Mouse (Mus musculus) kidney, postnatal 0 days (tissue): ENCODE results near the gene Eml1. TPM values are rescaled to one million over a fixed set of nuclear protein-coding genes. Genes with fewer than 3 reads are reported as not detected.

Experiments
- ATAC-seq: fragments of 200-750 bp; cut with Nextera tagmentation; replicated peaks from 2 replicates; pipeline ENCODE4 v1.8.0; 2017; ENCODE audit warnings: low read depth, moderate number of reproducible peaks, moderate TSS enrichment, moderate library complexity; ENCODE audit not compliant: low FRiP score
- DNase-seq: peaks from one replicate; pipeline ENCODE4 v3.0.0-alpha.2; 2016; ENCODE audit warnings: low spot score
- H3K27ac ChIP-seq: fragments of 300-500 bp; sonication (generic); 2 replicates; pipeline ENCODE4 v1.5.1; 2014; ENCODE audit warnings: mild to moderate bottlenecking
- H3K27me3 ChIP-seq: fragments of 300-500 bp; sonication (generic); 2 replicates; pipeline ENCODE4 v1.6.1; 2014; ENCODE audit warnings: low read length, mixed read lengths; ENCODE audit not compliant: insufficient read depth
- H3K36me3 ChIP-seq: fragments of 300-500 bp; sonication (generic); 2 replicates; pipeline ENCODE4 v1.6.1; 2014; ENCODE audit warnings: low read length, mixed read lengths; ENCODE audit not compliant: insufficient read depth
- H3K4me1 ChIP-seq: fragments of 300-500 bp; sonication (generic); replicated peaks from 2 replicates; pipeline ENCODE4 v1.6.1; 2014; ENCODE audit warnings: antibody characterized with exemption, low read length, mixed read lengths; ENCODE audit not compliant: insufficient read depth
- H3K4me2 ChIP-seq: fragments of 300-500 bp; sonication (generic); 2 replicates; pipeline ENCODE4 v1.6.1; 2014; ENCODE audit warnings: mild to moderate bottlenecking, low read length, moderate library complexity, mixed read lengths
- H3K4me3 ChIP-seq: fragments of 300-500 bp; sonication (generic); replicated peaks from 2 replicates; pipeline ENCODE4 v1.5.1; 2014; ENCODE audit warnings: low read depth, low read length
- H3K9ac ChIP-seq: fragments of 300-500 bp; sonication (generic); 2 replicates; pipeline ENCODE4 v1.6.1; 2014; ENCODE audit warnings: low read depth, low read length
- H3K9me3 ChIP-seq: fragments of 300-500 bp; sonication (generic); replicated peaks from 2 replicates; pipeline ENCODE4 v1.6.1; 2016; ENCODE audit warnings: low read length, inconsistent platforms, mixed read lengths
- CTCF ChIP-seq: IDR thresholded peaks from 2 replicates; pipeline ENCODE4 v1.5.1; 2016; ENCODE audit warnings: antibody characterized with exemption, low read depth, mild to moderate bottlenecking, moderate library complexity
- WGBS: fragments of 180-500 bp; shearing (Covaris S2); extraction: QIAGEN DNeasy Blood & Tissue Kit; methylation state at CpG from one replicate; pipeline ENCODE4 v1.1.7; 2014; 5-methylcytosine and 5-hydroxymethylcytosine counted together
- polyA plus RNA-seq: library from polyadenylated mRNA; unstranded; fragments of >200 nt; fragmentation: Nextera tagmentation; extraction: Ambion mirVana; gene quantifications from 2 replicates; pipeline ENCODE4 v1.2.1, GENCODE M21; 2015

Gene Eml1
- polyA plus RNA-seq, 1 experiment from 2014 or later = 39.0 TPM

GRCm38 (mm10) chr12:108489076-108489475, 118.3 kb downstream of the Eml1 start:
- Histone ChIP-seq H3K9ac (no peak overlapping the region), H3K9me3 (no peaks in the 10 kb centered on the region), H3K36me3 (no peaks in the 10 kb centered on the region), H3K27ac (no peak overlapping the region), H3K27me3 (no peaks in the 10 kb centered on the region), H3K4me2 (no peak overlapping the region), H3K4me1 (peaks cover 3% of the 10 kb centered on the region), H3K4me3 (no peak overlapping the region)
- WGBS = 70% methylated on average over 5 of the region's 5 CpGs
- no peak for TF ChIP-seq CTCF
- DNase-seq (no peak), ATAC-seq (no peak)

GRCm38 (mm10) chr12:108489741-108490140, 119.0 kb downstream of the Eml1 start:
- H3K4me1 ChIP-seq = peaks cover 7% of the 10 kb centered on the region; the same call in 1 of the 2 replicates
- WGBS = 66% methylated on average over 2 of the region's 2 CpGs
- H3K9ac ChIP-seq = no peak overlapping the region
- H3K27me3 ChIP-seq = no peaks in the 10 kb centered on the region
- no peaks in the 10 kb centered on the region for H3K9me3 ChIP-seq
- no peak overlapping the region for H3K27ac ChIP-seq
- H3K36me3 ChIP-seq = no peaks in the 10 kb centered on the region
- DNase-seq = no peak
- no peak overlapping the region for H3K4me3 ChIP-seq
- no peak for ATAC-seq
- no peak overlapping the region for H3K4me2 ChIP-seq
- TF ChIP-seq CTCF = no peak

- Histone ChIP-seq H3K4me1 (peaks cover 8% of the 10 kb centered on the region; the same call in 1 of the 2 replicates), H3K9me3 (no peaks in the 10 kb centered on the region), H3K36me3 (no peaks in the 10 kb centered on the region), H3K27ac (no peak overlapping the region), H3K4me3 (no peak overlapping the region), H3K27me3 (no peaks in the 10 kb centered on the region), H3K9ac (no peak overlapping the region), H3K4me2 (no peak overlapping the region)
- WGBS = 90% methylated on average over 6 of the region's 6 CpGs
- ATAC-seq (no peak), DNase-seq (no peak)
- no peak for TF ChIP-seq CTCF
These were observed 119.6 kb downstream of the Eml1 start for GRCm38 (mm10) chr12:108490336-108490735.

- no peak overlapping the region for H3K27ac ChIP-seq
- DNase-seq = no peak
- no peaks in the 10 kb centered on the region for H3K9me3 ChIP-seq
- no peaks in the 10 kb centered on the region for H3K36me3 ChIP-seq
- peaks cover 13% of the 10 kb centered on the region; the same call in 1 of the 2 replicates for H3K4me1 ChIP-seq
- TF ChIP-seq CTCF = peak; percentile 28; the same call in 1 of the 2 replicates
- no peak overlapping the region for H3K4me2 ChIP-seq
- no peaks in the 10 kb centered on the region for H3K27me3 ChIP-seq
- 70% methylated on average over 7 of the region's 7 CpGs for WGBS
- no peak overlapping the region for H3K9ac ChIP-seq
- no peak for ATAC-seq
- H3K4me3 ChIP-seq = no peak overlapping the region
These were observed 120.2 kb downstream of the Eml1 start for GRCm38 (mm10) chr12:108490954-108491353.

- no peaks in the 10 kb centered on the region for H3K36me3 ChIP-seq
- H3K4me1 ChIP-seq = peaks cover 13% of the 10 kb centered on the region; the same call in 1 of the 2 replicates
- peak overlapping the region; percentile 66; the same call in 1 of the 2 replicates for H3K27ac ChIP-seq
- peak; percentile 91 for TF ChIP-seq CTCF
- DNase-seq (peak; percentile 98), ATAC-seq (peak; percentile 71)
- H3K27me3 ChIP-seq = no peaks in the 10 kb centered on the region
- H3K9me3 ChIP-seq = no peaks in the 10 kb centered on the region
- WGBS = 15% methylated on average over 4 of the region's 4 CpGs
- no peak overlapping the region for H3K4me2 ChIP-seq
- H3K9ac ChIP-seq = no peak overlapping the region
- no peak overlapping the region for H3K4me3 ChIP-seq
These were observed 123.3 kb downstream of the Eml1 start for GRCm38 (mm10) chr12:108494011-108494541.

GRCm38 (mm10) chr12:108495455-108496235, 124.9 kb downstream of the Eml1 start:
- Histone ChIP-seq H3K36me3 (no peaks in the 10 kb centered on the region), H3K4me1 (peaks cover 15% of the 10 kb centered on the region; the same call in 1 of the 2 replicates), H3K4me3 (no peak overlapping the region), H3K9ac (no peak overlapping the region), H3K27me3 (no peaks in the 10 kb centered on the region), H3K9me3 (no peaks in the 10 kb centered on the region), H3K4me2 (no peak overlapping the region), H3K27ac (peak overlapping the region; percentile 71)
- TF ChIP-seq CTCF = no peak
- ATAC-seq (peak; percentile 22; the same call in 1 of the 2 replicates), DNase-seq (peak; percentile 81)
- WGBS = 53% methylated on average over 8 of the region's 8 CpGs
